Mouse (Mus musculus) heart, adult 8-10 months (tissue): ENCODE measurements around the gene Tm4sf1. TPM values are rescaled to one million over a fixed set of nuclear protein-coding genes. Genes with fewer than 3 reads are reported as not detected.
A peak's percentile ranks its signal among the peaks of the same experiment; 100 is the strongest.

ENCODE experiments used
- DNase-seq: peaks from one replicate; pipeline ENCODE4 v3.0.0; 2022; ENCODE audit warnings: low spot score
- total RNA-seq, 4 experiments: library from RNA; stranded (reverse); gene quantifications; 2 replicates each; pipeline ENCODE4 v1.2.4; 2022

Tm4sf1 gene
- total RNA-seq, result 10 to 100 TPM; 68.2 to 83.8 (median 76.8) TPM

DNA sequence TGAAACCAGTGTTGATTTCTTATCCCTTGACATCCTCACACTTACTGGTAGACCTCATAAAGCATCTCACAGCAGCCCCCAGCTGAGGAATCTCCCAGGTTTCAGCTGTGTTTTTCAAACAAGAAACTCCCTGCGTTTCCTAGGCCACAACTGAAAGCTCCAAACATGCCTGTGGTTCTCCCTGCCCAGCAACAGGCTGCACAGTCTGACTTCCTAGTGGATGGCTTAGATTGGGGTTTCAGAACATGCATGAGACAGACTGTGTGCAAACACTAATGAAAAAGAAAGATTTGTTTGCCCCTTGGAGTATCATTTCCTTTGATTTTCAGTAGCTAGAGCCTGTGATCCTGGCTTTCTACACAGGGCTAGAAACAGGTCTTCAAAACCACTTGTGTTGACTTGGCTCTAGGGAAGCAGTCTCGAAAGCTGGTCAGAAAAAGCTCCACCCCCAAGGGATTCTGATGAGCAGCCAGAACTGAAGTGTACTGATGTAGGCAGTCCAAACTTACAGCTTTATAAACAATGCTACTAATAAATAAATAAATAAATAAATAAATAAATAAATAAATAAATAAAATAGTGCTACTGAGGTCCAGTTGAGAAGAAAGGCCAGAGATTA lies at the start of gene Tm4sf1:
Tm4sf1 (minus strand) TSS at position 68 of the 619 bp plus-strand sequence.
- DNase-seq, result no peak

DNA sequence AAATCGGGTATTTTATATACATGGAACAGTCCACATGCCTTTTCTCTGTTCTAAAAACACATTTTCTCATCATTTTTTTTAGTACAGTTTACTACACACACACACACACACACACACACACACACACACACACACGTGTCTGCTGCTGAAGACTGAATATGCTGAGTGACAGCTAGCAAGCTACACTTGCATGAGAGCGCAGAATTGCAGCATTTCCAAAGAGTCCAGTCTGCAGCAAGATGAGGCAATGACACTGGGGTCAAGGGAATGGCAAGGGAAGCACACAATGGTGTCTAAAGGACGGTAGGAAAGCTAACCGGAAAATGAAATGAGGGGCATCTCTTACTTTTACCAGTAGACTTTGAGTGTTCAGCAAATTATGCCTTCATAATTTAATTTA lies 43.0 kb upstream of the Tm4sf1 start:
- no peak for DNase-seq

DNA sequence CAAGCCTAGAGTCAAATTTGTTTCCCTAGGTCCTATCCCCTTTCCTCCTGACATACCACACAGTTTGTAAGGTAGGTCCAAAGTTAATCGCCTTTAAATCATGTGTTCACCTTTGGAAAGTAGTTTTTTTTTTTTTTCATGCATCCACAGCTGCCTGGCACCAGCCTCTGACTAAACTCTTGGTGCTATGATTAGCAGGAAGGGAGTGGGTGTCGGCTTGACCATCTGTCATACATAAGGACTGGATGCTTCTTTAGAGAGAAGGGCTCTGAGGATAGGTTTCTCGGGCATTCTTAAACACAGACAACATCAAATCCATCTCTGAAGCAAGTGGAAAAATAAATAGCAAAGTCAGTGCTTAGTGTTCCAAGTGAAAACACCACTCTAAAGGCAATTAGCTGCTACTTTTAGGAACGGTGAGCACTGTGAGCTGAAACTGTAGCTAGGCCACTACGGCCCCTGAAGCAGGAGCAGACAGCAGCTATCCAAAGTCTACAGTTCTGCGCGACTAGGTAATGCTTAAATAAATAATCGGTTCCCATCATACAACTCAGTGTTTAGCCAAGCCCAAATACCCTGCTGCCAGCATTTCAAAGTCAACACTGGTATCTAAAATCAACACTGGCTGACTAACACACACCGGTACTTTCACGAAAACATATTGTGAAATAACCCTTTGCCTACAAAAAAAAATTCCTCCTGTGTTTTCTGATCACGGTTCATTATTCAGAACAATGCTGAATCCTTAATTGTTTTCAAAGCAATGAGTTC lies 42.2 kb upstream of the Tm4sf1 start:
- no peak for DNase-seq

DNA sequence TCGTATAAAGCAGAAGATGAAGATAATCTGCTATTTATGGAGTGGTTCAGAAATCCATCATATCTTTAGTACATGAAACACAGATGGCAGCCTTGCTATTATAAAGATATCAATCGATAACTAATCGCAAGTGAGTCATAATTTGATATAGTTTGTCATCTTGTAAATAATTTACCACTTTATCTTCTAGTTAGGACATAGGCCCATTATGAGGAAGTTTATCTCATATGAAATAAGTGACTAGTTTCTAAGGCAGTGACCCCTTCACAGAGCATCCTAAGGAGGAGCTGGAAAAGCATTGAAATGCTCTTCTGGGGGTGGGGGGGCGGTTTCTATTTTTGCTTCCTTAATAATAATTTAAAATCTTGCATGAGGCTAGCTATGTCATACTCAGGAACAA lies 41.2 kb upstream of the Tm4sf1 start:
- DNase-seq, result no peak

DNA sequence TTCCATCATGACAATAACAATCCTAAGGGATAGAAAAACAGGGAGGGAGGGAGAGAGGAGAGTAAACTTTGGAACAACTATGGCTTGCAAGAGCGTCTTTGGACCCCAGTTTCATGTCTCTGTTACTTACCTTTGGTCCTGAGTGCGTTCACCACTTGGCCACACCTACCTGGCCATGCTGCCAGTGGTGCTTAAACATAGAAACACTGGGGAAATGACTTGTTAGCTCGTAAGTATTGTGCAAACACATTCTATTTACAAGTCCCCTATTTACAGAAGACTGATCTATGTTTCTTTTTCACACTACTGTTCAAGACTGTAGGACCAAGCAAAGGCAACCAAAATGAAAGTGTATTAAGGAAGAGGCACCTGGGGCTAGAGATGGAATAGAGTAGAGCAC lies 39.5 kb upstream of the Tm4sf1 start:
- no peak for DNase-seq

DNA sequence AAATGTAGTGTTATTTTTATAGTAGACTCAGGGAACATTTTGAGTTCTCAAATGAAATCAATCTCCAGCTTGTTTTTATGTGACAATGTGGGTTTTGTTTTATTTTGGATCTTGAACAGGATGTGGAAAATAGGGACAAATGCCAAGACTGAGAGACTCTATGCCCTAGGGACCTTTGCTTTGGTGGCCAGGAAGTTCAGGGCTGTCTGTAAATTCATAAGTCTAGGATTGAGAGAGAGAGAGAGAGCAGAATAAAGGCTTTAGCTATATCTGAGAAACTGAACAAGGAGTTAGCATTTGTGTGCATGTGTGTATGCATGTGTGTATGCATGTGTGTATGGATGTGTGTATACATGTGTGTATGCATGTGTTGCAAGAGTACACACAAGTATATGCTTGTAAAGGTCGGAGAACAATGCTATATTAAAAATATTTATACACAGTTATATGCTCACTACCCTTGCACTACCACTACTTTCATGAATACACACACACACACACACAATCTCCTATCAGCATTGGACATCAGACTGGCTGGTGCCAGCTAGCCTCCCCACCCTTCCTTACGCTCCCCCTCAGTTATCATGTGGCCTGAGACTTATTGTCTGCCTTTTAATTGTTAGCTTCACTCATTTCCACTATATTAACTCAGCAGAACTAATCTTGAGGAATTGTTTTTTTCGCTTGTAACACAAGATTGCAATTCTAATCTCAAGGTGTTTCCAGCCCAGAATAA lies 33.5 kb upstream of the Tm4sf1 start:
- DNase-seq, result peak; percentile 90

DNA sequence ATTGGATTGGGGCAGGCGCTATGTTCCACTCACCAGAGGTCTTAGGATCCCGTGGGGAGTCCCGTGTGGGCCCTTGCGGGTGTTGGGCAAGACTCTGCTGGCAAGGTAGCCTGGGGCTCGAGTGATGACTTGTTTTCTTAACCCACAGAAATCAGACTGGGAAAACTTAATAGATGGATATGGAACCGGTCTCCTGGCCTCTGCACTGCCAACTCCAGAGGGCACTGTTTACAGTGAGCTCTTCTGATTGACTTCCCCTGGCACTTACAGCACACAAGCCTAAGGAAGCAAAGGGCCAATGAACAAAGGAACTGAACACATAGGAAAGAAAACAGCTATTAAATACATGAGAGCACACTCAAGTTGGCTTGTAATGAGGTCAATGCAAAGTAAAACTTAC lies 26.2 kb upstream of the Tm4sf1 start:
- DNase-seq, result no peak

DNA sequence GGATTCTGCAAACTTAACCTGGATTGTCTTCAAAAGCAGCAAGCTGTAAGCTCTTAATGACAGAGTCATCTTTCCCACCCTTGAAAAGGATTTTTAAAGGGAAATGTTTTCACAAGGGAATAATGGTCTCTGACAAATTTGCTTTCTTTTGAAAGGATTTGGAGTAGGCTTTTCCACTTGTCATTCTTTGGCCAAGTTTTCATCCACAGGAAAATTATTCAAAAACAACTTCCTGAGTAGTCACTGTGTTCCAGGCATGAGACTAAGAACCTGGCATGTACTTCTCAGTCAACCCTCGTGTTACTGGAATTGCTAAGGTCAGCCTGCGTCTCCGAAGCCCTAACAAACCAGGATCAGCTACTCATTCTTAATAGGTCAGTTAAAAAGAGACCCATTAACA lies 5.3 kb upstream of the Tm4sf1 start:
- DNase-seq, result no peak

DNA sequence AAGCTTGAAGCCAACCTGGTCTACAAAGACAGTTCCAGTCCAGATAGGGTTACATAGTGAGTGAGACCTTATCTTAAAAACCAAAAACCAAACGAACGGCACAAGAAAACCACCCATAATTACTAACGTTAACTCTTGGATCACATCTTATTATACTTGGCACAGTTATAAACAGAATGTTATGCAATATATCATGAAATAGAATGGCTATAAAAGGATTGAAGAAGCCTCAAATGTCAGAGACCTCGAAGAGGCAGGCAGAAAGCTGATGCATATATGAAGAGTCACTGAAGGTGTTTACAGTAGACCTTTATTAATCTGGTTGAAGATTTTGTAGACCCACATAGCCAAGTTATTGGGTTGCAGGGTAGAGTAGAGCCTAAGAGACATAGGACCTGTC lies 3.8 kb upstream of the Tm4sf1 start:
- DNase-seq, result no peak

DNA sequence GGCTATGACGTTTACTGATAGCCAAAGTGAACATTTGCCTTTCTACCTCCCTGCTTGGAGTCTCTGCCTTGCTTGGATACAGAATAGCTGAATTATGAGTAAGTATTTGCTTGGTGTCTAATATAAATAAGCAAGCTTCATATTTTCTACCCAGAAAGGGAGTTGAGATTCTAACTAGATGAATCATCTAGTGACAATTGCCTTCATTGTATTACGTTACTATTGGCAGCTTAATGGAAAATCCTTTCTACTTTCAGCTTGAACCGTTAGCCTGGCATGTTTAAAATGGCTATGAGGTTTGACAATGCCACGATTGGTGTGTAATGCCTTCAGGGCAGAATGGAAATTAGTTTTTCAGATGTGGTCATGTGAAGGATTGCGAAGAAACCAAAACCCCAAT lies 2.7 kb upstream of the Tm4sf1 start:
- no peak for DNase-seq

DNA sequence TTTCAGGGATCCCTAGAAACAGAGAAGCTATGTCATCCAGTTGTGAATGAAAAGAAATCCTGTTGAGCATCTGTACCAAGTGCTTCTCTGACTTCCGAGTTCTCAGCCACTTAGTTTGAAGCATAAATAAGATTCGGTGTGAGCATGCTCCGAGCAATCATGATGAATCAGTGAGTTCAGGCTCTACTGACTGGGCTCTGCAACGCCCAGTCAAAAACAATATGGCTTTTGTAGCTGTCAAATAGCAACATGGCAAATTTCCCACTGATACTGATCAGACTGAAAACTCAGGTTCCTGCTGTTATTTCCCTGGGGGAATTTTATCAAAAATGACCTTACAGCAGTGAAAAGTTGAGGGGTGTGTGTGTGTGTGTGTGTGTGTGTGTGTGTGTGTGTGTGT lies 2.3 kb upstream of the Tm4sf1 start:
- DNase-seq, result no peak

DNA sequence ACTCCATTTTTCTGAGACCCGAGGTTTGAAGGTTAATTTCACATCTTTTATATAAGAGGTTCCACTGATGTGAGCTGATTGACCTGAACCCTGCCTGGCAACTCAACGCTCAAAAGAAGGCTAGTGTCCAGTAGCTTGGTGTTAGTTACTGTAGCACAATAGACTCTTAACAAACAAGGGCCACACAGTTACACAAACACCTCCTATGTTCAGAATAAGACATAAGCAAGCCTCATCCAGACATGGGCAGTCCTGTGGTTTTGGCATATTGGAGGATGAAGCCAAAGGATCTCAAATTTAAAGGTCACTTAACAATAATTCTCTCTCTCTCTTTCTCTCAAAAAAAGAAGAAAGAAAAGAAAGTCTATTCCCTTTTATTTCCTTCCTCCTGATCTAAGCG lies 1.7 kb upstream of the Tm4sf1 start:
- no peak for DNase-seq

DNA sequence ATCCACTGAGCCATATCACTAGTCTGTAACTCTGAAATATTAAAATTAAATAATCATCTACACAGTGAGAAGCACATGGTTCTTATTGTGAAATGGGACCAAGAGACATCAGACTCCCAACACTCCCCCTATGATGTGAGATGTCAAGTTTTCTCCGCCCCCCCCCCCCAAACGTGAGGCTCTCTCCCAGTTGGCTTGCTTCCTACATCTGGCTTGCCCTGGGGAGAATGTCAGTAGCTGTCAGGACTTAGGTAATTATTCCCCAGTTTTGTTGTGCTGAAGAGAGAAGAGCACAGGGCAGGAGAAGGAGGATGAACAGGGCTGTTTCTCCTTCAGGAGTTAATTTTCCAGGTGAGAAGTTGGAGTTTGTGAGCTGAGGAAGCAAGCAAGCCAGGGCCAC lies 1.1 kb upstream of the Tm4sf1 start:
- DNase-seq, result no peak

DNA sequence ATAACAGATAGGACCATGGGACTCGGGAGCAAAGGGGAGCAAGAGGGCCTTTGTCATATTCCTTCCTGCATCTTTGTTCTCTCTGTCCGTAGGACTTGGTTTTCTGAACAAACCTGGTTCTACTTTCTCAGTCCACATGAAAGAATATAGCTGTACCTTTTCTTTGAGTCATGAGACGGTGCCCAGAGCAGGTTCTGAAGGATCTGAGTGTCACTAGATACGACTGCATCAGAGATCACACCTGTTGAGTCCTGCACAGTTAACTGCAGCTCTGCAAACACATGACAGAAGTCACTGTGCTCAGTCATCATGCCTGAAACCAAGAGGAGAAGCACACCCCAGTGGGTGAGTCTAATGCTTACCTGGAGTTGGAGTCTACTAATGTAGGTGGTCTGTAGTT lies 422 bp downstream of the Tm4sf1 start:
- no peak for DNase-seq

DNA sequence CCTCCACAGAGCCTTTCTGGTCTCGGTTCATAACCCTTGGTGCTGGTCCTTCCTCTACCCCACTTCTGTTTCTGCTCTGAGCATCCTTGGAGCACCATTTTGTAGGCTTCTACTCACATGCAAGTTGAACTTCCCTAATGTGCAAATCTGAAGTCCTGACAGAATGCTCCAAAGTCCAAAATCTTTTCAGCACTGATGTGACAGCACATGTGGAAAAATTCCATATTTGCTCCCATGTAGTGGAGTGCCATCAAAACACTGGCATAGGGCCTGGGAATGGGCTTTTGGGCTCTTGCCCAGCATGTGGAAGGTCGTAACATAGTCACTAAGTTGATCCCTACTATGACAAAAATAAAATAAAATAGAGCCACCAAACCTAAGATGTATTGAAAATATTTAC lies 3.8 kb downstream of the Tm4sf1 start:
- DNase-seq, result no peak

DNA sequence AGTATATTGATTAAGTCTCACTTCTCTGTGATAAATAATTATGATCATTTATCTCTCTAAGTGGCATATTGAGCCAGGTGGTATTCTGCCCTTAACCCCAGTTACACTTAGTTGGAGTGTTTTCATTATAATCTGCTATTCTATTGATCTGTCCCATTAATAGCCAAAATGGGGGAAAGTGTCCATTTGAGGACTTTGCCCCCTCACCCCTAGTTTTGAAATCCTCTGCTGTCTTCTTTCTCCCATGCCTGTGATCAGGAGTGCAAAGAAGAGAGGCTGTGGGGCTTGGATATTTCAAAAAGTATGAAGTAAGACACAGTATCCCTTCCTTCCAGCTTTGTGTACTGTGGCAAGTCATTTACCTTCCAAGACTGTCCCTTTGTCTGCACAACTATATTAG lies 5.2 kb downstream of the Tm4sf1 start:
- DNase-seq, result no peak

DNA sequence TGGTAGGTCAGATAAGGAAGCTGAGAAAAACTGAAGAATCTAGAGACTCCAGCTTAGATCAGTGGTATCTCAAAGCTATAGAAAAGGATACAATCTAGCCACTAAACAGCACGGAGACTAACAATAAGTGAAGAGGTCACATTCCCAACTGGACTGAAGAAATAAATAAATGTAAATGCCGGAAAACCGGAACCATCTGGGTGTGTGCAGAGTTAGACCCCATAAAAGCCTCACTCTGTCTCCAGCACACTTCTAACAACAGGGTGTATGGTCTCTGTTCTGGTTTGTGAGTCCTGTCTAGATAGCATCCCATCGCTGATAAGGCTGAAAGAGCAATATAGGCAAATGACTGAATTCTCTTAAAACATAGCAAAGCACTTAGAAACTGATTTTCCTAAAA lies 6.2 kb downstream of the Tm4sf1 start:
- DNase-seq, result no peak

DNA sequence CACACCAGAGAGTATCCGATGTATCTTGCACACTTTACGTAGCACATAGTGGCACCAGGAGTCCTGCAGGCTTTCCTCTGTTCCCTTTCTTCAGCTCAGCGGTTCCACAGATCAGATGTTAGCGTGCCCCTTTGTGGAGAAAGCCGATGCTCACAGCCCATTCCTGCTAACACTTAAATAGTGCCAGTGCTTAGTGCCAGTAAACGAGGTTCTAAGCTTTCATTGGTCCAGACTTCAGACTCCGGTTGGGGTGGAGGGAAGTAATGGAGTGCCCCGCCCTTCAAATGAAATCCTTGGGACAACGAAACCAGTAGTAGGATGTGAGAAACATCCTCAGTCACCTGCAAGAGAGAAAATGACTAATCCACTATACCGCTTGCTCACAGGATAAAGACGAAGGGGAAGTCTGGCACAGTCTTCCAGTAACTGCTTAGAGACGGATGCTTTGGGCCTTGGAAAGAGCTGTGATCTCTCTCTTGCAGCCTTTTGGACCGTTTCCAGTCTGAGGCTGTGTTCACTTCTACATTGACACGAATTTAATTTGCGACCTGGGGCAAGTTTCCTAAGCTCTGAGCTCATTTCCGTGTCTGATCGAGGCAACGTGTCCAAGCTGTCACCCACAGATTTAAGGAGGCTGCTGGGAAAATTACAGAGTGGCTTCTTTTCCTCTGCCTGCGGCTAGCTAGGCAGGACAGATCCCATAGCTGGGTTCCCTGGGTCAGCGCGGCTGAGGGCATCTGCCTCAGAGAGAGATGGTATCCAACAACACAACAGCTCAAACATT lies 6.9 kb downstream of the Tm4sf1 start:
- peak; percentile 81 for DNase-seq

DNA sequence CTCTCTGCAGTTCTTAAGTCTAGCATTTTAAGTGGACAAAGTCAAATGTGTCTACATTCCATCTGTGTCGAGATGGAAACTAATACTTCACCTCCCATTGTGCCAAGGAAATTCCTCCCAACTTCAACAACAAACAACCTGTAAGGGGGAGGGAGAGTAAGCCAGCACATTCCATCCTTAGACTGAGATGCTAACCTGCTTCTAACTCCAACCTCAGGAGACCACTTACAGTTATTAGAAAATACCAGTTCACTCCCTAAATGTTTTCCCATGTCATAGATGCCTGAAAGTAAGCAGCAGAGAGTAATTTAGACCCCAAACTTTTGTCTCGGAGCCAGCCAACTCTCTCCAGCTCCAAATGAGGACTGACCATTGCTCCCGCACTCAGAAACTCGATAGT lies 7.9 kb downstream of the Tm4sf1 start:
- no peak for DNase-seq

DNA sequence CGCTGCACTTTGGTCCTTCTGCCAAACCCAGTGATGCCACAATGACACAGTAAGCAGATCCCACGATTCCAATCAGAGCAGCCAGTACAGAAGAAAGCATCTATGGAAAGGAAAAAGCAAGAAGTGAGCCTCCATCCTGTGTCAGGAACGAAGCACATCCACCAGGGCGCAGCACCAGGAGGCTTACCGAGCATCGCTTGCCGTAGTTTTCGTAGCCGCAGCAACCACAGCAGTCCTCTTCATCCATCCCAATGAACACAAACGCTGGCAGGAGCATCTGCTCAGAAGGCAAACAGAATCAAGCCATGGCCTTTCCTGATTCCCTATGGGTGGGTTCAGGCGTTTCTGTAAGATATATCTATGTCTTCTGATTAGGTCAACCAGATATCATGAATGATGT lies 9.0 kb downstream of the Tm4sf1 start:
- no peak for DNase-seq

DNA sequence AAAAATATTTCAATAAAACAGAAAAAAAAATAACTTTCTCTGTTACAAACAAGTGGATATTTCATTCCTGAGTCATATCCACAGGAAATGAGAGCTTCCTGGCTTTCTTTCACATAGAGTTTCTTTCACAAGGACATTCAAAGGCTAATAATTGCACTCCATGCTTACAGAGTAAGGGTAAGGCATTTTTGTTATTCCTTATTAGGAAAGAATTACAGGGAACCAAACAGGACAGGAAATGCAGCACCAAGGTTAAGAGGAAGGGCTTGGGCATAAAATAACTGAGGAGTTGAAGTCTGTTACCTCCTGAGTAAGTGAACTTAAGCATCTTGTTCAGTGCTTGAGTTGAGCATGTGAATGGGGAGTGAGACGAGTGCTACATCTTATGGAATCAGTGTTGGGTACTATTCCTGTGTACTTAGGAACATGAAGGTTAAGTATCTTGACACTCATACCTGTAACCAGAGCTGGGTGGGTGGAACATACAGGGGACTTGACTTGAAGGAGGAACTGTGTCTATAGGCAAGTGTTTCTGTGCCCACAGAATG lies 12.8 kb downstream of the Tm4sf1 start:
- DNase-seq, result no peak
